Mouse (Mus musculus) CD4-positive, CD25-positive, alpha-beta regulatory T cell, adult 2 months (primary cell): Measurements from ENCODE around the gene Gm17660.
A peak's percentile ranks its signal among the peaks of the same experiment; 100 is the strongest.

Experiments used
- DNase-seq: peaks from one replicate; pipeline ENCODE4 v3.0.0-alpha.2; 2012; ENCODE audit warnings: low read depth, low spot score

Gm17660 gene

DNA sequence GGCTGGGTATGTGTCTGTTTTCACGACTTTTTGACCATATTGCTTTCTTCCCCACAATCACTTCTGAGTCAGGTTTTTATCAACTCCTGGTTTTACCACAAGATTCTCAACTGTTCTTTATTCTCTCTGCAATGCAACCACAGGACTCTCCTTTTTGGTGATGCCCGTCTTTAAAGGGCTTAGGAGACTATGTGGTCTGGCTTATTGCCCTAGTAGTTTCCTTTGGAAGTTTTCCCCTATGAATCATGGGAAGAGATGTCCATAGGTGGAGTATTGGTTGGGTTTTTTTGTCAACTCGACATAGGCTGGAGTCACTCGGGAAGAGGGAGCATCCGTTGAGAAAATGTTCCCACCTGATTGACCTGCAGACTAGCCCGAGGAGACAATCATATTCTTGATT is 3.3 kb upstream of the Gm17660 start:
- no peak for DNase-seq

- no peak for DNase-seq
These were observed 1.0 kb downstream of the Gm17660 start for GRCm38 (mm10) chr5:104076361-104076760.

- DNase-seq, result peak; percentile 78
These were observed 3.0 kb downstream of the Gm17660 start for GRCm38 (mm10) chr5:104074388-104074787.

- DNase-seq, result no peak
These were observed 3.8 kb downstream of the Gm17660 start for GRCm38 (mm10) chr5:104073602-104074001.

DNA sequence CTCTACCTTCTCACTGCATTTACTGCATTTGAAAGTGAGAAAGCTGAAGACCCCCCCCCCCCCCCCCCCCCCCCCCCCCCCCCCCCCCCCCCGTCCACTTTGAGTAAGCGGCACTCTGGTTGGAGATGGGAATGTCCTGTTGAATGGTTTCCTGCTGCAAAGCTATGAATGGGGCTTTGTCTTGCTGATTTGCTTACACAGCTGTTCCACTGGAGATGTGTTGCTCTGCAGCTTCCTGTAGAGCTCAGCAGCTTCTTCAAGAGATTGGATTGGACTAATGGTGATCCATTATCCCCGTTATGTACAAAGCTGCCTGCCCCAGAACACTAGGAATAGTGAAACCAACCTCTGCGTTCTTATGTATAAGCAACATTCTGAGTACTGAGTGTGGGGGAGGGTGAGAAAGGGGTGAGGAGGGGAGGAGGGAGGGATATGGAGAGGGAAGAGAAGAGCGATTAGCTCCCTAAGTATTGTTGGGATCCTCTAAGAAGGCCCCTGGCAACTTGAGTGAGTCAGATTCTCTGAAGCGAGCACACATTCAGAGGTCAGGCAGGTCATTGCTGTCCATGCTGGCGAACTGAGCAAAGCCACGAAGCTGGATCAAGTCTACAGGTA is 5.0 kb downstream of the Gm17660 start:
- no peak for DNase-seq

- DNase-seq, result no peak
These were observed 6.4 kb downstream of the Gm17660 start for GRCm38 (mm10) chr5:104071048-104071447.

- DNase-seq, result peak; percentile 56
These were observed 8.7 kb downstream of the Gm17660 start for GRCm38 (mm10) chr5:104068751-104069150.

DNA sequence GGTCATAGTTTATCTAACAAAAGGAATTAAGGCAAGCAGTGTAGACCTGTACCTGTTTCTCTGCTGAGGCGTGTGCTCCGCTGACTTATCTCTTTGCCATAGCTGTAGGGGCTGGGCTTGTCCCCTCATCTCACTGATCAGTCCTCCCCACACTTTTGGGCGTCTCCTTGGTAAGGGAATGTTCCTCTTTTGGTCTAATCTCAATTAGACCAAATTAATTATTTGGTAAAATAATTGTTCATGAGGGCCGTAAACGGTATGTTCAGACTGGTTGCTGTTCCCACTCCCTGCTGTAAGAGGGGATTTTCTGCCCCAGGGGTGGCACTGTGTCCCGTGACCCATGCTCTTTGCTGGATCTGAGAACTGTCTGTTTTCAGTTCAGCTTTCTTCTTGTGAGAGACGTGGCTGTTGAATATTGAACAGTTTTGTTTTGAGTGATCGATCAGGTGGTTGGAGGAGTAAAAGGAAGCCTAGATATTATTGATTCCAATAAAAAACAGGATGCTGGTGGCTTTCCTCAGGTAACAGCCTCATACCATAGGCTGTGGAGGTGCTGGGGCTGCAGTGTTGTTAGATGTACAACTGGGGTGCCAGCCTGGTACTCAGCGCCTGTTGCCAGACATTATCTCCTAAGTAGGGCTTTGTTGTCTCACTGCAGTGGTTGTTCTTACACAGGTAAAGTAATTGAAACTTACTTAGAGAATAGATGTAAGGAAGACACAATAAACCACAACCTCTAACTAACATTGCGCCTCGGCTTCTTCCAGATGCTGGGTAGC is 14.4 kb downstream of the Gm17660 start:
- no peak for DNase-seq

GRCm38 (mm10) chr5:104061936-104062772 is 15.3 kb downstream of the Gm17660 start:
- DNase-seq, result no peak

DNA sequence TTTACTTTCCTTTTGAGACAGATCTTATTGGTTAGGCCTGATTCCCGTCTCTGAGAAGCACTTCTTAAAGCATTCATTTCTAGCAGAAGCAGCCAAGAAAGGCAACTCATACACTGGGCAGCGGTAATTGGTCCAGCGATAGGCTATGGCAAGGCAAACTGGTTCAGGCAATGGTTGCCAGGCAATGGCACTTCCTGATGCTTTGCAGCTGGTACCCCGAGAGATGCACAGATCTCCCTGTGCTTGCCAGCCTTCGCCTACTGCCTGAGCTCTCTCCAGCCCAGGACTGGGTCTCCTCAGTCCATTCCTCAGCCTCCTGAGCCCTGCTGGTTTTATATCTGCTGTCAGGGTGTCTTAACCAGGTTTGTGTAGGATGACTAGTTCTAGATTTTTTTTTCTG is 17.0 kb downstream of the Gm17660 start:
- DNase-seq, result no peak

DNA sequence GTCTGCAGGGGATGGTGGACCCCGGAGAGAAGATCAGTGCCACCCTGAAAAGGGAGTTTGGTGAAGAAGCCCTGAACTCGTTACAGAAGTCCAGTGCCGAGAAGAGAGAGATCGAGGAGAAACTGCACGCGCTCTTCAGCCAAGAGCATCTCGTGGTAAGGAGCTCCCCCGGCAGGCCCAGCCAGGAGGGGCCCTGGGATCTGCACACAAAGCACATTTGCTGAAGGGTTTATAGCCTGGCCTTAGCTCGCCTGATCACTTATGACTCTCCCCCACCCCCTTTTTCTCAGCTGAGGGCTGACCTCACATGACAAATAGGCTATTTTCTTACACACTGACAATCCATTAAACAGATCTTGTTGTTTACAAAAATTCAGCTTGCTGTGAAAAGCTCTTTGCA is 17.8 kb downstream of the Gm17660 start:
- DNase-seq, result no peak

- peak; percentile 72 for DNase-seq
These were observed 19.4 kb downstream of the Gm17660 start for GRCm38 (mm10) chr5:104058021-104058420.

DNA sequence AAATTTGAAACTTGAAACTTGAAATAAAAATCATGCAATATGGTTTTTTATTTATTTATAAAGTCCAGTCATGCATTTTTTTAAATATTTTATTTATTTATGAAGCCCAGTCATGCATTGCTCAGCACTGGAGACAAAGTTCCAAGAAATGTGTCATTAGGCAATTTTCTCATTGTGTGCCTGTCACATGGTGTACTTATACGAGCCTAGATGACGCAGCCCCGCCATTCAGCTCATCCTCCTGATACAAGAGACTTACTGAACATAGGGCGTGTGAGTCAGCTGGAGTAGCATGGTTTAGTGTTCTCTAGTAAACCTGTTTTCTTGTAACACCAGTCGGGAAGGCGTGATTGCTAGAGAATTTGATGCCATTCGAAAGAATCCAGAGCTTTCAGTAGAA is 21.1 kb downstream of the Gm17660 start:
- DNase-seq, result no peak

DNA sequence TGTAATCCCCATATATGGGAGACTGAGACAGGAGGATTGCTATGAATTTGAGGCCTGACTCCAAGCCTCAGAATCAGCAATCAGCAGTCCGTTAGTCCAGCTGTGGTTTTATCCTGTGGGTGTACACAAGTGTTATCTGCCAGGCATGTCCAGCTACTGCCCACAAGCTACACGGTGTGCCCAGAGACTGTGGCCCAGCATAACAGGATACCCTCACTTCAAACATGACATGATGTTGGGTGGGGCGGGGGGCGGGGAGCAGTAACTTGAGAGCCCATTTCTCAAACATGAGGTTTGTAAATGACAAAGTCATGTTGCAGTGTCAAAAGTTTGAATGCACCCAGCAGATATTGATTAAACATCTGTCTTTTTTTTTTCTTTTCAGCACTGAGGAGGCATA is 21.6 kb downstream of the Gm17660 start:
- no peak for DNase-seq

DNA sequence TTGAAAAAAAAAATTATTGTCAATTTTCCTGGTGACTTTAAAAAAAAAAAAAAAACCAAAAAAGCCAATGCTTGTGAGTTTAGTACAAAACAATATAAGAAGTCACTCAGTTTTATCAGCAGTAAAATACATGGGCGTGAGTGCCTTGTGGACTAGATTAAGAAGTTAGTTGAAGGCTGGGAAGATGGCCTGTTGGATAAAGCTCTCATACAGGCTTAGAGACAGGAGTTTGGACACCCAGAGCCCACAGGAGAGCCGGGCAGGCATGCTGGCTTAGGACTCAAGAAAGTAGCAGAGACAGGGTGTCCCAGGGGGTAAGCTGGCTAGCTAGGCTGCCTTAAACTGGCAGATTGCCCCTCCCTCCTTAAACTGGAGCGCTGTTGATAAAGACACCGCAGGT is 22.5 kb downstream of the Gm17660 start:
- DNase-seq, result no peak

DNA sequence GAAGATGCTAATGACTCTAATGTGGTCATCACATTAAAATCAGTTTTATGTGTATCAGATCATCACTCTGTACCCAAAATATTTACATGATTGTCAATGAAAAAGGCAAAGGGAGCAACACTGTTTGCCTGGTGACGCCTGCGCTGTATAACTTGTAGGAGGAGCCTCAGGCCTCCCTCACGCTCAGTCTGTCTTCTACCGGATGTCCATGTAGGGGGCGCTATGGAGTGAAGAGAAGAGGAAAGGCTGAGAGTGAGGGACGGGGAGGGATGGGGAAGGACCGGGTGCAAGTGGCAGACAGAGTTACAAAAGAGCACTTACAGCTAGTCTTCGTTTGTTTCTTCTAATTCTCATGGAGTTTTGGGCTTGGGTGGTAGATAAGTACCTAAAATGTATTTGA is 24.5 kb downstream of the Gm17660 start:
- peak; percentile 62 for DNase-seq

GRCm38 (mm10) chr5:104048139-104048538 is 29.3 kb downstream of the Gm17660 start:
- DNase-seq, result peak; percentile 16

GRCm38 (mm10) chr5:104047200-104048105 is 30.0 kb downstream of the Gm17660 start:
- DNase-seq, result peak; percentile 33

DNA sequence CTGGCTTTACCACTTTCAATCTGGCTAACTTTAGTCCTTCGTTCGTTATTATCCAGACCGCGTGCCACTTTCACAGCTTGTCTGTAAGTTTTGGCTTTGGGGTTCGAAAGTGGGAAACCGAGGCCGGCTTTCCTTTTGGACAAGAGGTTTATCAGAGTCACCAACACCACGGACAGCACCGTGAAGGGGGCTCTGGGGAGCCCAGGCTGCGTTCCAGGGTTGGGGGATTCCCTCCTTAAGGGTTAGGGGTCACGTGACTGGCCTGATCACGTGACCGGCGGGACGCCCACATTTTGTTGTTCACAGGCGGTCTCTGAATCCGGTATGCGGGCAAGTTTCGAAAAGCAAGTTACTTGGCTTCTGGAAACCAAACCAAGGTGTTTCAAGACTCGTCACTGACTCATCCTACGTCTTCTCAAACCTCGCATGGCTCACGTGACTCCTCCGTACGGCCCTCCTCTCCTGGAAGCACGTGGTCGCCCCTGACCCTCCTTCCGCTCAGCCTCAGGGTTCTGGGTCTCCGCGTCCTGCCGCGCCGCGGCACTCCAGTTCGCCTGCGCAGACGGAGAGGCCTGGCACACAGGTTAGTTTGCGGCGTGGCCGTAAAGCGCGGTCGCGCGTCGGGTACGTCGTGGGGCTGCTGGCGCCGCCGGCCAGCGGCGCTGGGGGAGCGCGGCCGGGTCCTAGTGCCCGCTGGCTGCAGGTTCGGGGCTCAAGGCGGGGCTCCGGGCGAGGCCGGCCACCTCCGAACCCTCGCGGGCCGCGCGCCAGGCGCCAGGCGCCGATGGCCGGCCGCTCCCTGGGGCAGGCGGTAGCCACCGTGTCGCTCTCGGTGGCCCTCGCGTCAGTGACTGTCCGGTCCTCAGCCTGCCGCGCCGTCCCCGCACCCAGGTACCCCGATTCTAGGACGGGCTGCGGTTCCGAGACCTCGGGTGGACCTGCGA is 30.9 kb downstream of the Gm17660 start, which contains the start of gene Nudt9:
Nudt9 (plus strand) TSS at position 51 of the 944 bp plus-strand sequence.
- peak; percentile 99 for DNase-seq

DNA sequence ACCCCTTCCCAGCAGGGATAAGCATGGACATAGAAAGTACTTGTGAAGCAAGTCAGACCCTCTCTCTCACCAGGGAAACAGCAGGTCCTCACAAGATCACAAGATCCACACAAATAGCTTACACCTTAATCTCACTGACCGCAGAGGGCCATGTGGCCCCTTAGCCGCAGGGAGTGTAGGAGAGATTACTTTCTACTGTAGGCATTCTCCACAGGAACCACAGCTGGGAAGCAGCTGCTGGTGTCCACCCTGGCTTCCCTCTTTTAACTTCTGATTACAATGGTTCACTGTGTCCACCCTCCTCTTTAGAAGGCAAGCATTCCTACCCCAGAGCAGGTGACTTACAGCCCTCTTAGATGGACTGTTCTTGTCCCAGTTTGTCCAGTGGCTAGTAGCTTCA is 33.7 kb downstream of the Gm17660 start:
- no peak for DNase-seq
